Mouse (Mus musculus) intestine, postnatal 0 days (tissue): ENCODE measurements at regions not wholly inside any gene's neighbourhood (a gene's known extent, or its start where the extent isn't known, plus 50 kb on each side); places are given as distances from the start of the nearest gene placed in this dataset.

Experiments used
- ATAC-seq: fragments of 200-750 bp; cut with Nextera tagmentation; 2 replicates; pipeline ENCODE4 v1.8.0; 2017; ENCODE audit warnings: mild to moderate bottlenecking, moderate TSS enrichment, moderate library complexity
- H3K27ac ChIP-seq: fragments of 300-500 bp; sonication (generic); 2 replicates; pipeline ENCODE4 v1.5.1; 2014; ENCODE audit warnings: mild to moderate bottlenecking, low read depth, low read length, moderate library complexity
- H3K27me3 ChIP-seq: fragments of 300-500 bp; sonication (generic); replicated peaks from 2 replicates; pipeline ENCODE4 v1.6.1; 2014; ENCODE audit warnings: low read length, mixed read lengths; ENCODE audit not compliant: control insufficient read depth, insufficient read depth
- H3K36me3 ChIP-seq: fragments of 300-500 bp; sonication (generic); 2 replicates; pipeline ENCODE4 v1.6.1; 2014; ENCODE audit warnings: mild to moderate bottlenecking, moderate library complexity; ENCODE audit not compliant: control insufficient read depth, insufficient read depth
- H3K4me1 ChIP-seq: fragments of 300-500 bp; sonication (generic); replicated peaks from 2 replicates; pipeline ENCODE4 v1.6.1; 2014; ENCODE audit warnings: antibody characterized with exemption, low read length, mixed read lengths; ENCODE audit not compliant: control insufficient read depth, insufficient read depth
- H3K4me2 ChIP-seq: fragments of 300-500 bp; sonication (generic); replicated peaks from 2 replicates; pipeline ENCODE4 v1.6.1; 2014; ENCODE audit warnings: low read depth, mild to moderate bottlenecking, moderate library complexity
- H3K4me3 ChIP-seq: fragments of 300-500 bp; sonication (generic); 2 replicates; pipeline ENCODE4 v1.5.1; 2014; ENCODE audit warnings: low read depth, low read length
- H3K9ac ChIP-seq: fragments of 300-500 bp; sonication (generic); 2 replicates; pipeline ENCODE4 v1.6.1; 2014; ENCODE audit warnings: mild to moderate bottlenecking, low read depth, low read length
- H3K9me3 ChIP-seq: fragments of 300-500 bp; sonication (generic); 2 replicates; pipeline ENCODE4 v1.6.1; 2016; ENCODE audit warnings: mixed run types; ENCODE audit not compliant: control insufficient read depth
- CTCF ChIP-seq: sonication (generic); IDR thresholded peaks from 2 replicates; pipeline ENCODE4 v1.5.1; 2016; ENCODE audit warnings: low read depth, mild to moderate bottlenecking, control low read depth, antibody characterized with exemption, moderate library complexity
- WGBS: fragments of 180-500 bp; shearing (Covaris S2); extraction: QIAGEN DNeasy Blood & Tissue Kit; methylation state at CpG from one replicate; pipeline ENCODE4 v1.1.7; 2014; 5-methylcytosine and 5-hydroxymethylcytosine counted together

DNA sequence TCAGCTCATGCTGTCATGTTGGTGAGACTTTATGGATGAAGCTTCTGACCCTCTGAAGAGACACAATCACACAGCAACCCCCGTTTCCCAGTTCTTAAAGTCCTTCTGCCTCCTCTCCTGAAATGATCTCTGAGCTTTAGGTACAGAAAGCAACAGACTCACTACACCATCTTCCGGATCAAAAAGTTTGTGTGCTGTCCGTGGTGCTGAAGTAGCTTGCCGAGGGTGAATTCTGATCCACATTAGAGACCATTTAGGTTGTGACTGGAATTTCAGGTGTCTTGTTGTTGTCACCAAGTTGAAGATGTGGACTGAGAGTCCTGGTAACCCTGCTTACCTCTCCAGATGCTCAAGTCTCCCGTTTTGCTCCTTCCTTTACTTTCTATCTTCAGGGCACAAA lies 375.2 kb downstream of the Shisa9 start:
- no peaks in the 10 kb centered on the region for H3K4me1 ChIP-seq
- no peak overlapping the region for H3K4me3 ChIP-seq
- H3K9me3 ChIP-seq = no peaks in the 10 kb centered on the region
- H3K27me3 ChIP-seq = no peaks in the 10 kb centered on the region
- H3K9ac ChIP-seq = no peak overlapping the region
- TF ChIP-seq CTCF = 0 out of 2 replicates have a peak, but pooled peaks have one; percentile 9
- H3K4me2 ChIP-seq = no peak overlapping the region
- no peak for ATAC-seq
- H3K36me3 ChIP-seq = no peaks in the 10 kb centered on the region
- 27% methylated on average over 5 of the region's 5 CpGs for WGBS
- no peak overlapping the region for H3K27ac ChIP-seq

DNA sequence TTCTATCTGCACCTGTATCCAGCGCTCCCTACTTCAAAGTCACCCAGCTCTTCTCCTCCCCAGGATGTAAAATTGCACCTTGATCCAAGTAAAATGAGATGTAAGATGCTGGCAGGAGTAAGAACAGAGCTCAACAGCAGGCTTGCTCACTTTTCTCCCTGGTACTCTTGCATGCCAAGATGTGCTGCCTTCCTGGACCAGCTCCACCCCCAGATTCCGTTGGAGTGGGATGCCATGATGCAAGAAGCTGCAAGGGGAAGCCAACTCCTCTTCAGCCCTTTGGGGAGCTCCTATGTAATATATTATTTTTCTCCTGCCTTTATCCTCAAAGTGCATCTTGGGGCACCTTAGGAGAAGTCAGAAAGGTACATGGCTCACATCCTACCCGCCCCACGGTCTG lies 405.6 kb downstream of the Shisa9 start:
- H3K9ac ChIP-seq = no peak overlapping the region
- H3K27me3 ChIP-seq = no peaks in the 10 kb centered on the region
- TF ChIP-seq CTCF = no peak
- no peak for ATAC-seq
- no peaks in the 10 kb centered on the region for H3K36me3 ChIP-seq
- H3K4me3 ChIP-seq = no peak overlapping the region
- 84% methylated on average over 4 of the region's 4 CpGs for WGBS
- no peak overlapping the region for H3K4me2 ChIP-seq
- no peak overlapping the region for H3K27ac ChIP-seq
- no peaks in the 10 kb centered on the region for H3K4me1 ChIP-seq
- no peaks in the 10 kb centered on the region for H3K9me3 ChIP-seq

DNA sequence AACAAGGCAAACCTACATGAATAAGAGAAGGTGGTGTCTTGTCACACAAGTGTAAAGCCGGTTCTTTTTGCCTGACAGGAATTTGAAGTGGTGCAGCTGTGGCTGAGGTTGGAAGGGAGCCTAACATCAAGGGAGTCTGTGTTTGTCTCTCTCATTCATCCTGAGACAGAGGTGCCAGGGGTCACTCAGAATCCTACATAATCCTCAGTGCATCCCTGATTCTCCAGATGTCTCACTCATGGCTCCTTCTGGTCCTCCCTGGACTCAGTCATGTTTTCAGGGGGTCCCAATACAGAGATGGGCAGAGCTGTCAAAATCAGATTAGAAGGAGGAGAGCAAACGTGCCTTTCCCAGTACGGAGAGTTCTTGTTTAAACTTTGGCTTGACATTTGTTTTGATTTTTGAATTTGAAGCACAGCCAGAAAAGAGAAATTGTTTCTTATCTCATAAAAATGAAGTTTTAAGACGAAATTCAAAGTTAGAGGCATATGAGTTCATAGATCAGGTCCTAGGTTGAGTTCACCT lies 451.8 kb downstream of the Shisa9 start:
- Histone ChIP-seq H3K4me3 (no peak overlapping the region), H3K36me3 (no peaks in the 10 kb centered on the region), H3K4me1 (no peaks in the 10 kb centered on the region), H3K27me3 (no peaks in the 10 kb centered on the region), H3K9ac (no peak overlapping the region), H3K4me2 (no peak overlapping the region), H3K27ac (no peak overlapping the region), H3K9me3 (no peaks in the 10 kb centered on the region)
- no peak for TF ChIP-seq CTCF
- no peak for ATAC-seq
- 35% methylated on average over 4 of the region's 4 CpGs for WGBS

DNA sequence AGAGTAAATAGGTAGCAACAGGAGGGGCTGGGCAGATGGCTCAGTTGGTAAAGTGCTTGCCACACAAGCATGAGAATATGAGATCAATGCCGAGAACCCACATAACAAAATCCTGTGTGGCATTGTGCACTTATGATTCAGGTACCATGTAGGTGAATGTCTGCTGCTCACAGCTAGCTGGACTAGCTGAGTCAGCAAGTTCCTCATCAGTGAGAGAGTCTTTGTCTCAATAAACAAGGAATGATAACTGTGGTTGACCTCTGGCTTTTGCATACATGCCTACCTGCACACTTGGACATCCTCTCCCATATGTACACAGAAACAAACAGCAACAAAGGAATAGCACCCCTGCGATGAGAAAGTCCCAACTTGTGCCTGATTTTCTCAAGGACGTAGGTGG lies 454.7 kb downstream of the Shisa9 start:
- Histone ChIP-seq H3K27me3 (no peaks in the 10 kb centered on the region), H3K9me3 (no peaks in the 10 kb centered on the region), H3K4me3 (no peak overlapping the region), H3K27ac (no peak overlapping the region), H3K36me3 (no peaks in the 10 kb centered on the region), H3K4me1 (no peaks in the 10 kb centered on the region), H3K9ac (no peak overlapping the region), H3K4me2 (no peak overlapping the region)
- 84% methylated on average over 3 of the region's 3 CpGs for WGBS
- TF ChIP-seq CTCF = no peak
- ATAC-seq = no peak

DNA sequence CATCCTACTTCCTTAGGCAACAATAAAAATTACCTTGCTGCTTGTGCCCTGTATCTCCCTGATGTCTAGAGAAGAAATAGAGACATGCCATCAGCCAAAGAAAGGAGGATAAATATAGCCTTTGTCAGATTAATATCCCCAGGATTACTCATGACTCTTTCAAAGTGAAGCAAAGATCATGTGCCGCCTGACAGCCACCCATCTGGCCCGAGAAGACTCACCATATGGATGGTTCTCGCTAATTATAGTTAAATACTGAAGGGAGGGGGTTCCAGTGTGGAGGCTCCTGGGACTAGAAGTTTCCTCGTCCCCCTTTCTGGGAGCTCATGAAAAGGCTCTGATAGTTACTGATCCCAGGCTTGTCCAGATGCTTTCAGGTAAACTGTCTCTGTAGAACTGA lies 470.9 kb downstream of the Shisa9 start:
- no peaks in the 10 kb centered on the region for H3K9me3 ChIP-seq
- H3K36me3 ChIP-seq = no peaks in the 10 kb centered on the region
- no peak for ATAC-seq
- H3K9ac ChIP-seq = no peak overlapping the region
- no peak overlapping the region for H3K27ac ChIP-seq
- no peak overlapping the region for H3K4me2 ChIP-seq
- no peak for TF ChIP-seq CTCF
- no peaks in the 10 kb centered on the region for H3K4me1 ChIP-seq
- no peaks in the 10 kb centered on the region for H3K27me3 ChIP-seq
- no peak overlapping the region for H3K4me3 ChIP-seq
- WGBS = 74% methylated on average over 4 of the region's 4 CpGs
